Mouse (Mus musculus) limb, embryonic 12.5 days (tissue): ENCODE results near the gene Vars2. TPM values are rescaled to one million over a fixed set of nuclear protein-coding genes. Genes with fewer than 3 reads are reported as not detected.

ENCODE experiments used
- ATAC-seq: fragments of 200-750 bp; cut with Nextera tagmentation; 2 replicates; pipeline ENCODE4 v1.8.0; 2017; ENCODE audit warnings: low read depth, moderate TSS enrichment; ENCODE audit not compliant: insufficient number of reproducible peaks, insufficient read depth, low FRiP score, low TSS enrichment
- H3K27ac ChIP-seq: fragments of 300-500 bp; sonication (generic); 2 replicates; pipeline ENCODE4 v1.5.1; 2016; ENCODE audit warnings: mild to moderate bottlenecking, moderate library complexity
- H3K27me3 ChIP-seq: fragments of 300-500 bp; sonication (generic); 2 replicates; pipeline ENCODE4 v1.6.1; 2016; ENCODE audit warnings: mild to moderate bottlenecking, moderate library complexity
- H3K36me3 ChIP-seq: fragments of 300-500 bp; sonication (generic); 2 replicates; pipeline ENCODE4 v1.6.1; 2016; ENCODE audit warnings: mild to moderate bottlenecking, moderate library complexity
- H3K4me1 ChIP-seq: fragments of 300-500 bp; sonication (generic); replicated peaks from 2 replicates; pipeline ENCODE4 v1.6.1; 2016
- H3K4me2 ChIP-seq: fragments of 300-500 bp; sonication (generic); 2 replicates; pipeline ENCODE4 v1.6.1; 2016; ENCODE audit warnings: mild to moderate bottlenecking, moderate library complexity
- H3K4me3 ChIP-seq: fragments of 300-500 bp; sonication (generic); replicated peaks from 2 replicates; pipeline ENCODE4 v1.5.1; 2016; ENCODE audit warnings: mild to moderate bottlenecking
- H3K9ac ChIP-seq: fragments of 300-500 bp; sonication (generic); replicated peaks from 2 replicates; pipeline ENCODE4 v1.6.1; 2016; ENCODE audit warnings: mild to moderate bottlenecking, moderate library complexity
- H3K9me3 ChIP-seq: fragments of 300-500 bp; sonication (generic); 2 replicates; pipeline ENCODE4 v1.6.1; 2016; ENCODE audit warnings: mild to moderate bottlenecking, moderate library complexity
- WGBS: fragments of 180-500 bp; shearing (Covaris S2); methylation state at CpG from one replicate; pipeline ENCODE4 v1.1.7; 2016; 5-methylcytosine and 5-hydroxymethylcytosine counted together
- polyA plus RNA-seq: library from polyadenylated mRNA; unstranded; fragments of >200 nt; fragmentation: Nextera tagmentation; extraction: Ambion mirVana; gene quantifications from 2 replicates; pipeline ENCODE4 v1.2.1, GENCODE M21; 2016

Vars2 gene
- polyA plus RNA-seq = 20.0 and 23.4 TPM in 2 replicates

- ATAC-seq = peak; percentile 90
- Histone ChIP-seq H3K9ac (peak within 1 kb of the TSS; percentile 89), H3K9me3 (no peaks in the 10 kb centered on the region), H3K36me3 (peaks cover 49% of the 10 kb centered on the region), H3K4me2 (peak within 1 kb of the TSS; percentile 91), H3K27me3 (no peaks in the 10 kb centered on the region), H3K27ac (peak within 1 kb of the TSS; percentile 91), H3K4me1 (peaks cover 20% of the 10 kb centered on the region), H3K4me3 (peak within 1 kb of the TSS; percentile 75)
- WGBS = under 1% methylated on average over 61 of the region's 61 CpGs
Observed at GRCm38 (mm10) chr17:35667334-35668065, at the start of gene Vars2. TSS of gene Vars2 (minus strand) at chr17:35667592.

GRCm38 (mm10) chr17:35717080-35717479 lies 49.7 kb upstream of the Vars2 start:
- Histone ChIP-seq H3K4me2 (no peak overlapping the region), H3K27ac (no peak overlapping the region), H3K4me1 (peaks cover 12% of the 10 kb centered on the region), H3K36me3 (no peaks in the 10 kb centered on the region), H3K9me3 (no peaks in the 10 kb centered on the region), H3K9ac (no peak overlapping the region), H3K27me3 (no peaks in the 10 kb centered on the region), H3K4me3 (no peak overlapping the region)
- WGBS = 88% methylated on average over 6 of the region's 6 CpGs
- no peak for ATAC-seq

GRCm38 (mm10) chr17:35716114-35716513 lies 48.7 kb upstream of the Vars2 start:
- no peak overlapping the region for H3K4me2 ChIP-seq
- no peak overlapping the region for H3K9ac ChIP-seq
- no peak overlapping the region for H3K27ac ChIP-seq
- 80% methylated on average over 3 of the region's 3 CpGs for WGBS
- no peaks in the 10 kb centered on the region for H3K27me3 ChIP-seq
- H3K36me3 ChIP-seq = no peaks in the 10 kb centered on the region
- H3K9me3 ChIP-seq = no peaks in the 10 kb centered on the region
- no peak for ATAC-seq
- H3K4me1 ChIP-seq = peaks cover 12% of the 10 kb centered on the region
- no peak overlapping the region for H3K4me3 ChIP-seq

GRCm38 (mm10) chr17:35710705-35711347 lies 43.4 kb upstream of the Vars2 start:
- no peak overlapping the region for H3K4me3 ChIP-seq
- H3K4me1 ChIP-seq = peaks cover 11% of the 10 kb centered on the region
- ATAC-seq = peak; percentile 26; the same call in 1 of the 2 replicates

GRCm38 (mm10) chr17:35708611-35709010 lies 41.2 kb upstream of the Vars2 start:
- Histone ChIP-seq H3K4me1 (peaks cover 28% of the 10 kb centered on the region), H3K4me2 (no peak overlapping the region), H3K27me3 (no peaks in the 10 kb centered on the region), H3K9ac (no peak overlapping the region), H3K27ac (no peak overlapping the region), H3K36me3 (no peaks in the 10 kb centered on the region), H3K4me3 (no peak overlapping the region), H3K9me3 (no peaks in the 10 kb centered on the region)
- WGBS = 78% methylated on average over 2 of the region's 2 CpGs
- ATAC-seq = no peak

More at GRCm38 (mm10) chr17:35710705-35711347, 43.4 kb upstream of the Vars2 start:
- no peaks in the 10 kb centered on the region for H3K27me3 ChIP-seq
- H3K27ac ChIP-seq = no peak overlapping the region
- no peak overlapping the region for H3K4me2 ChIP-seq
- WGBS = 43% methylated on average over 8 of the region's 8 CpGs
- H3K36me3 ChIP-seq = no peaks in the 10 kb centered on the region
- no peak overlapping the region for H3K9ac ChIP-seq
- H3K9me3 ChIP-seq = no peaks in the 10 kb centered on the region

- no peak overlapping the region for H3K9ac ChIP-seq
- H3K4me2 ChIP-seq = no peak overlapping the region
- H3K9me3 ChIP-seq = no peaks in the 10 kb centered on the region
- 63% methylated on average over 7 of the region's 7 CpGs for WGBS
- no peak overlapping the region for H3K4me3 ChIP-seq
- ATAC-seq = no peak
- no peak overlapping the region for H3K27ac ChIP-seq
- no peaks in the 10 kb centered on the region for H3K36me3 ChIP-seq
- peaks cover 32% of the 10 kb centered on the region for H3K4me1 ChIP-seq
- no peaks in the 10 kb centered on the region for H3K27me3 ChIP-seq
Observed at GRCm38 (mm10) chr17:35707929-35708328, 40.5 kb upstream of the Vars2 start.

- H3K4me3 ChIP-seq = no peak overlapping the region
- no peaks in the 10 kb centered on the region for H3K9me3 ChIP-seq
- H3K4me2 ChIP-seq = no peak overlapping the region
- ATAC-seq = no peak
- H3K36me3 ChIP-seq = no peaks in the 10 kb centered on the region
- no peak overlapping the region for H3K9ac ChIP-seq
- H3K27ac ChIP-seq = no peak overlapping the region
- WGBS = 16% methylated on average over 4 of the region's 4 CpGs
- peaks cover 49% of the 10 kb centered on the region for H3K4me1 ChIP-seq
- peaks cover 18% of the 10 kb centered on the region for H3K27me3 ChIP-seq
Observed at GRCm38 (mm10) chr17:35705836-35706235, 38.4 kb upstream of the Vars2 start.

- Histone ChIP-seq H3K4me2 (peak within 1 kb of the TSS; percentile 93), H3K27me3 (peaks cover 27% of the 10 kb centered on the region), H3K27ac (peak within 1 kb of the TSS; percentile 87), H3K9ac (peak within 1 kb of the TSS; percentile 64), H3K9me3 (no peaks in the 10 kb centered on the region), H3K36me3 (no peaks in the 10 kb centered on the region), H3K4me3 (peak within 1 kb of the TSS; percentile 71), H3K4me1 (peaks cover 48% of the 10 kb centered on the region)
- ATAC-seq = no peak
- 11% methylated on average over 19 of the region's 19 CpGs for WGBS
Observed at GRCm38 (mm10) chr17:35704621-35705464, 37.5 kb upstream of the Vars2 start, which contains the start of gene Ddr1. TSS of gene Ddr1 (minus strand) at chr17:35704621.

- peak overlapping the region; percentile 93 for H3K4me2 ChIP-seq
- peaks cover 52% of the 10 kb centered on the region for H3K4me1 ChIP-seq
- peak; percentile 65 for ATAC-seq
- H3K36me3 ChIP-seq = no peaks in the 10 kb centered on the region
- peaks cover 37% of the 10 kb centered on the region for H3K27me3 ChIP-seq
- H3K9me3 ChIP-seq = no peaks in the 10 kb centered on the region
- under 1% methylated on average over 14 of the region's 14 CpGs for WGBS
- peak overlapping the region; percentile 87 for H3K27ac ChIP-seq
- H3K9ac ChIP-seq = peak overlapping the region; percentile 64
- H3K4me3 ChIP-seq = peak overlapping the region; percentile 71
Observed at GRCm38 (mm10) chr17:35703751-35704271, 36.4 kb upstream of the Vars2 start.

- Histone ChIP-seq H3K9ac (0 out of 2 replicates have a peak overlapping the region, but pooled peaks have one; percentile 78), H3K27ac (peak overlapping the region; percentile 89), H3K4me2 (peak overlapping the region; percentile 93), H3K27me3 (peaks cover 43% of the 10 kb centered on the region), H3K36me3 (no peaks in the 10 kb centered on the region), H3K9me3 (no peaks in the 10 kb centered on the region), H3K4me3 (peak overlapping the region; percentile 71), H3K4me1 (peaks cover 58% of the 10 kb centered on the region)
- ATAC-seq = no peak
- 18% methylated on average over 2 of the region's 2 CpGs for WGBS
Observed at GRCm38 (mm10) chr17:35703065-35703464, 35.7 kb upstream of the Vars2 start.
